Mouse (Mus musculus) MEL (cell line): Measurements from ENCODE around the gene Spcs3. TPM values are rescaled to one million over a fixed set of nuclear protein-coding genes. Genes with fewer than 3 reads are reported as not detected.

ENCODE experiments used
- DNase-seq: peaks from one replicate; pipeline ENCODE4 v3.0.0; 2011; ENCODE audit warnings: low read depth, low spot score
- H3K27ac ChIP-seq: 2 replicates; pipeline ENCODE4 v1.5.1; 2012; ENCODE audit warnings: low read depth, mild to moderate bottlenecking, control low read depth, low read length, moderate library complexity; ENCODE audit not compliant: control insufficient read depth
- H3K27me3 ChIP-seq, 2 experiments: fragments of 150-350 bp in 1 of 2; sonication (generic) in 1 of 2; 2 replicates each; pipeline ENCODE4 v1.6.1; 2012; ENCODE audit warnings: low read length in 2 of 2, mild to moderate bottlenecking in 2 of 2, improper control_type of control experiment in 1 of 2, moderate library complexity in 1 of 2; ENCODE audit not compliant: insufficient read depth in 2 of 2, control insufficient read depth in 1 of 2
- H3K36me3 ChIP-seq, 2 experiments: 2 replicates each; pipeline ENCODE4 v1.6.1; 2012 to 2014; ENCODE audit warnings: low read length in 2 of 2, improper control_type of control experiment in 1 of 2, inconsistent platforms in 1 of 2, mild to moderate bottlenecking in 1 of 2; ENCODE audit not compliant: insufficient read depth in 2 of 2, control insufficient read depth in 1 of 2
- H3K4me1 ChIP-seq, 2 experiments: fragments of 150-350 bp in 1 of 2; sonication (generic) in 1 of 2; 2 replicates each; pipeline ENCODE4 v1.6.1; 2012; ENCODE audit warnings: low read length in 2 of 2, improper control_type of control experiment in 1 of 2, mild to moderate bottlenecking in 1 of 2; ENCODE audit not compliant: insufficient read depth in 2 of 2, control insufficient read depth in 1 of 2
- H3K4me3 ChIP-seq, 2 experiments: fragments of 150-350 bp in 1 of 2; sonication (generic) in 1 of 2; 2 replicates each; pipeline ENCODE4 v1.5.1; 2012; ENCODE audit warnings: low read depth in 2 of 2, low read length in 2 of 2, mild to moderate bottlenecking in 2 of 2, moderate library complexity in 2 of 2, control low read depth in 1 of 2, improper control_type of control experiment in 1 of 2; ENCODE audit not compliant: control insufficient read depth in 1 of 2, insufficient read depth in 1 of 2
- H3K79me2 ChIP-seq: 2 replicates; pipeline ENCODE4 v1.6.1; 2012; ENCODE audit warnings: mild to moderate bottlenecking, low read length, moderate library complexity; ENCODE audit not compliant: control insufficient read depth, poor library complexity, insufficient read depth
- H3K9ac ChIP-seq: 2 replicates; pipeline ENCODE4 v1.6.1; 2012; ENCODE audit warnings: low read depth, mild to moderate bottlenecking, control low read depth, low read length, moderate library complexity; ENCODE audit not compliant: control insufficient read depth, poor library complexity, severe bottlenecking
- H3K9me3 ChIP-seq: fragments of 150-350 bp; sonication (generic); replicated peaks from 2 replicates; pipeline ENCODE4 v1.6.1; 2012; ENCODE audit warnings: mild to moderate bottlenecking, low read length, improper control_type of control experiment, moderate library complexity; ENCODE audit not compliant: insufficient read depth
- BHLHE40 ChIP-seq: IDR thresholded peaks from 2 replicates; pipeline ENCODE4 v1.6.1; 2012; ENCODE audit warnings: low read depth, mild to moderate bottlenecking, inconsistent platforms, low read length, improper control_type of control experiment, borderline replicate concordance
- CHD2 ChIP-seq: IDR thresholded peaks from 2 replicates; pipeline ENCODE4 v1.6.1; 2011; ENCODE audit warnings: low read length, improper control_type of control experiment
- CTCF ChIP-seq, 3 experiments: IDR thresholded peaks in 2 of 3; conservative IDR thresholded peaks in 1 of 3; 2 replicates each; pipeline ENCODE4 v1.5.1; 2011 to 2012; ENCODE audit warnings: low read length in 3 of 3, low read depth in 2 of 3, mild to moderate bottlenecking in 2 of 3, improper control_type of control experiment in 1 of 3, inconsistent platforms in 1 of 3, mixed read lengths in 1 of 3, moderate library complexity in 1 of 3; ENCODE audit not compliant: control insufficient read depth in 1 of 3, insufficient read depth in 1 of 3, poor library complexity in 1 of 3, severe bottlenecking in 1 of 3
- E2F4 ChIP-seq: IDR thresholded peaks from 2 replicates; pipeline ENCODE4 v1.6.1; 2011; ENCODE audit warnings: low read depth, low read length, improper control_type of control experiment, borderline replicate concordance
- ETS1 ChIP-seq: IDR thresholded peaks from 2 replicates; pipeline ENCODE4 v1.6.1; 2012; ENCODE audit warnings: low read depth, mild to moderate bottlenecking, inconsistent platforms, low read length, improper control_type of control experiment, moderate library complexity
- HCFC1 ChIP-seq: IDR thresholded peaks from 2 replicates; pipeline ENCODE4 v1.6.1; 2012; ENCODE audit warnings: low read depth, mild to moderate bottlenecking, inconsistent platforms, low read length, improper control_type of control experiment, moderate library complexity
- JUND ChIP-seq: IDR thresholded peaks from 2 replicates; pipeline ENCODE4 v1.6.1; 2011; ENCODE audit warnings: low read depth, mild to moderate bottlenecking, improper control_type of control experiment, low read length
- MXI1 ChIP-seq: IDR thresholded peaks from 2 replicates; pipeline ENCODE4 v1.6.1; 2011; ENCODE audit warnings: mild to moderate bottlenecking, low read depth, low read length, improper control_type of control experiment
- MYB ChIP-seq: IDR thresholded peaks from 2 replicates; pipeline ENCODE4 v1.6.1; 2011; ENCODE audit warnings: mild to moderate bottlenecking, low read depth, low read length, improper control_type of control experiment
- MYC ChIP-seq: IDR thresholded peaks from 2 replicates; pipeline ENCODE4 v1.6.1; 2011; ENCODE audit warnings: low read depth, mild to moderate bottlenecking, low read length, improper control_type of control experiment, moderate library complexity
- NELFE ChIP-seq: IDR thresholded peaks from 2 replicates; pipeline ENCODE4 v1.6.1; 2011; ENCODE audit warnings: low read depth, low read length, improper control_type of control experiment
- NRF1 ChIP-seq: IDR thresholded peaks from 2 replicates; pipeline ENCODE4 v1.6.1; 2014; ENCODE audit warnings: low read depth, mild to moderate bottlenecking, inconsistent platforms, low read length, improper control_type of control experiment, moderate library complexity; ENCODE audit not compliant: poor library complexity, insufficient read depth, severe bottlenecking
- POLR2AphosphoS5 ChIP-seq: IDR thresholded peaks from 2 replicates; pipeline ENCODE4 v1.6.1; 2012; ENCODE audit warnings: low read depth, borderline replicate concordance, mild to moderate bottlenecking, inconsistent platforms, low read length, moderate library complexity, mixed read lengths
- RAD21 ChIP-seq: IDR thresholded peaks from 2 replicates; pipeline ENCODE4 v1.6.1; 2011; ENCODE audit warnings: mild to moderate bottlenecking, low read depth, low read length, improper control_type of control experiment
- RCOR1 ChIP-seq: IDR thresholded peaks from 2 replicates; pipeline ENCODE4 v1.6.1; 2012; ENCODE audit warnings: low read depth, mild to moderate bottlenecking, inconsistent platforms, low read length, improper control_type of control experiment
- SIN3A ChIP-seq: IDR thresholded peaks from 2 replicates; pipeline ENCODE4 v1.6.1; 2012; ENCODE audit warnings: low read length, improper control_type of control experiment, inconsistent platforms
- TBP ChIP-seq: IDR thresholded peaks from 2 replicates; pipeline ENCODE4 v1.8.0; 2011; ENCODE audit warnings: low read depth, low read length, improper control_type of control experiment
- TCF12 ChIP-seq: IDR thresholded peaks from 2 replicates; pipeline ENCODE4 v1.6.1; 2014; ENCODE audit warnings: low read depth, mild to moderate bottlenecking, inconsistent platforms, low read length, improper control_type of control experiment, moderate library complexity
- UBTF ChIP-seq: IDR thresholded peaks from 2 replicates; pipeline ENCODE4 v1.6.1; 2012; ENCODE audit warnings: low read depth, mild to moderate bottlenecking, inconsistent platforms, low read length, improper control_type of control experiment, moderate library complexity, borderline replicate concordance; ENCODE audit not compliant: insufficient read depth
- USF2 ChIP-seq, 2 experiments: IDR thresholded peaks; 2 replicates each; pipeline ENCODE4 v1.6.1; 2011 to 2012; ENCODE audit warnings: improper control_type of control experiment in 2 of 2, low read length in 2 of 2, borderline replicate concordance in 1 of 2, inconsistent platforms in 1 of 2, low read depth in 1 of 2, mild to moderate bottlenecking in 1 of 2; ENCODE audit not compliant: insufficient read depth in 1 of 2
- ZNF384 ChIP-seq: IDR thresholded peaks from 2 replicates; pipeline ENCODE4 v1.6.1; 2012; ENCODE audit warnings: low read depth, mild to moderate bottlenecking, inconsistent platforms, low read length, improper control_type of control experiment
- polyA plus RNA-seq, 2 experiments: library from polyadenylated mRNA; stranded (reverse) in 1 of 2; unstranded in 1 of 2; fragments of >175 nt in 1 of 2; fragments of >200 nt in 1 of 2; gene quantifications; 2 replicates each; pipeline versions ENCODE4 v1.2.1 to v1.2.4; 2012; ENCODE audit warnings: low replicate concordance in 2 of 2, low read depth in 1 of 2; ENCODE audit not compliant: insufficient read length in 2 of 2, insufficient read depth in 1 of 2, missing spikeins in 1 of 2
- total RNA-seq: library from RNA; depleted of rRNA; stranded (reverse); fragments of 300-350 nt; gene quantifications from 2 replicates; pipeline ENCODE4 v1.2.3, GENCODE M21; 2012

The Spcs3 gene
- total and polyA plus RNA-seq, 3 experiments = 69.0 to 140 (median 78.0) TPM

GRCm38 (mm10) chr8:54528571-54528970 lies 1.2 kb downstream of the Spcs3 start (continued):
- no peak for TF ChIP-seq RAD21
- TF ChIP-seq TCF12 = no peak
- TF ChIP-seq HCFC1 = no peak

- Histone ChIP-seq H3K4me1 (peaks cover 2 to 10% of the 10 kb centered on the region in 2 experiments; a peak in 3 of 4 replicates), H3K36me3 (peaks cover 16 to 41% of the 10 kb centered on the region in 2 experiments), H3K27ac (no peak overlapping the region), H3K9ac (no peak overlapping the region), H3K79me2 (peaks cover 23% of the 10 kb centered on the region), H3K27me3 (no peaks in the 10 kb centered on the region), H3K4me3 (no peak overlapping the region), H3K9me3 (no peaks in the 10 kb centered on the region)
- TF ChIP-seq BHLHE40 = no peak
- no peak for TF ChIP-seq HCFC1
- no peak for TF ChIP-seq CHD2
- no peak for TF ChIP-seq E2F4
- no peak for TF ChIP-seq JUND
- TF ChIP-seq TCF12 = no peak
- no peak for TF ChIP-seq MYC
- TF ChIP-seq ZNF384 = no peak
- no peak for TF ChIP-seq MYB
- TF ChIP-seq UBTF = no peak
- TF ChIP-seq RCOR1 = no peak
- TF ChIP-seq MXI1 = no peak
- TF ChIP-seq ETS1 = no peak
- TF ChIP-seq NELFE = no peak
- TF ChIP-seq CTCF (IDR thresholded peaks at IDR 0.05 in 2 of 3, conservative IDR thresholded peaks at IDR 0.05 in 1 of 3; ENCODE audit: control insufficient read depth in 1 of 3, insufficient read depth in 1 of 3, low read depth in 2 of 3, low read length in 3 of 3, poor library complexity in 1 of 3, severe bottlenecking in 1 of 3) = no peak
- TF ChIP-seq NRF1 = no peak
- TF ChIP-seq USF2 (IDR thresholded peaks at IDR 0.05; ENCODE audit: borderline replicate concordance in 1 of 2, insufficient read depth in 1 of 2, low read depth in 1 of 2, low read length in 2 of 2) = no peak
- no peak for TF ChIP-seq POLR2AphosphoS5
- no peak for TF ChIP-seq TBP
- TF ChIP-seq SIN3A = no peak
- DNase-seq = no peak
Observed at GRCm38 (mm10) chr8:54526700-54527099, 3.1 kb downstream of the Spcs3 start.
